Mouse (Mus musculus) frontal cortex, adult 2 months (tissue): ENCODE data around the gene Cyfip1. TPM values are rescaled to one million over a fixed set of nuclear protein-coding genes. Genes with fewer than 3 reads are reported as not detected.

ENCODE experiments used
- DNase-seq, 2 experiments: peaks; one replicate each; pipeline ENCODE4 v3.0.0; 2022; ENCODE audit warnings: low spot score in 1 of 2; ENCODE audit errors: extremely low spot score in 1 of 2
- polyA plus RNA-seq: library from polyadenylated mRNA; depleted of rRNA; stranded (reverse); fragments of >200 nt; gene quantifications from 2 replicates; pipeline ENCODE4 v1.2.3, GENCODE M21; 2012; rRNA removed

The Cyfip1 gene
- polyA plus RNA-seq, 1 experiment, result 62.3 TPM

DNA sequence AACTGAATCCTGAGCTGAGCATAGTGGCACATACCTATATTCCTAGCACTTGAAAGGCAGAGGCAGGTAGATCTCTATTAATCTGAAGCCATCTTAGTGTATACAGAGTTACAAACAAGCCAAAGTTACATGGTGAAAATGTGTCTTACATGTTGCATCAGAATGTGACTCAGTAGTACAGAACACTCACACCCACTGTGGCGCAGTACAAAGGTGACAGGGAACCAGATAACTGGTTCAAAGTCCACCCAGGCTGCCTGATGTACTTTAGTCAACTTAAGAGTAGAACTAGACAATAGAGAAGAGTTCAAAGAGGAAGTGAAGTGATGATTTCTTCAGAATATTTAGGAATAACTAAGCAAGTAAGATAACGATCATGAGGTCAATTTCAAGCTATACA is 93.5 kb downstream of the Cyfip1 start:
- no peak for DNase-seq

DNA sequence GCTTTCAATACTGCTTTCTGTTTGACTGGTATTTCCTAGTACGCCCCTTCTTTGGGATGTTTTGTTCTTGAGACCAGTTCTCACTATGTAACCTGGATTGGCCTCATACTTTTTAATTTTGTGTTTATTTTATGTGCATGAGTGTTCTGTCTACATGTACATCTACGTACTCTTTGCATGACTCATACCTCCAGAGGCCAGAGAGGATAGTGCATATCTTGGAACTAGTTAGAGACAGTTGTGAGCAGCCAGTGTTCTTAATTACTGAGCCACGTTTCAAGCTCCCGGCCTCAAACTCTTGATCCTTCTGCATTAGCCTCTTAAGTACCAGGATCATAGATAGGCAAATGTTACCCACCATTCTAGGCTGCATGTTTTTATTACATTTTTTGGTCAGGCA is 96.8 kb downstream of the Cyfip1 start:
- no peak for DNase-seq

DNA sequence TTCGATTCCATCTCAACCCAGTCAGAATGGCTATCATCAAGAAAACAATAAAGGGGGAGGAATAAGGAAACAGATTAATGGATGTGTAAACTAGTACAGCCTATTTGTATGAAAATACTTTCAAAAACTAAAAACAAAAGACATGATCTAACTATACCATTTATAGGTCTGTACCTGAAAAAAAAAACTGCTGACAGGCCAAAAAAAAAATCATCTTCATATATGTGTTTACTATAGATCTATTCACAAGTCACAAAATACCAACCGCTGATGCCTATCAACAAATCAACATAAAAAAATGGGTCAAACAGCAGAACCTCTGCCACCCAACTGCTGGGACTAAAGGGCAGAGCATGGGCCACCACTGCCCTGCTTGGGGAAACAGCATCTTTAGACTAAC is 114.5 kb downstream of the Cyfip1 start:
- DNase-seq, result no peak

DNA sequence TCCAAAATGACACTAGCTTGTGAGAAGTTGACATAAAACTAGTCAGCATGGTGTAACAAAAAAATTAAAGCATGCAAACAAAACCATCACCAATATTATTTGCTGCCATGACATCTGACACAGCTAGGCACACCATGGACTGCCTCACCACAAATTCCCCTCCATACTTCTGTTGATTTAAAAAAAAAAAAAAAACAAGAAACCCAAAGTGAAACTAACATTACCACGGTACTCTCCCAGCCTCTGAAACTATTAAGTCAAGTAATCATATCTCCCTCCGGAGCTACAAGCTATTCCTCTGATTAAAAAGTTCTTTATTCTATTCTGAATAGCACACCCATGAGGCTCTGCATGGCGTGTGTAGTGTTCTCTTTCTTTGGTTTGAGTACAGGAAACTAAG is 115.6 kb downstream of the Cyfip1 start:
- no peak for DNase-seq

DNA sequence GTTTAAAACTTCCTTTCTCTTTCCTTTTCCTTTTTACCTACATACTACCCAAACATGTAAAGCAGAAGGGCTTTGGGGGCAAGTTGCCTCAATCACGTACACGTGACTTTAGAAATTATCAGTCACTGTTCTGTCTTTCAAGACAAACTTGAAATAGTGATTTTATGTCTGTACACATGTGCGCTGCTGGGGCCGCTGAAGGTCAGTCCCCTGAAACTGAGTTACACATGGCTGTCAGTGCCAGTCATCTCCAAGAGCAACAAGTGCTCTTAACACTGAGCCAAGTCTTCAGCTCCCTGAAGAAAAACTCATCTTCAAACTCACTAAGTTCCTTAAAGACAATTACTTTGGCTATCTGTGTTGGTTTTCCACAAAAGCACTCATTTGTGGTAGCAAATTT is 116.4 kb downstream of the Cyfip1 start:
- DNase-seq, result no peak

DNA sequence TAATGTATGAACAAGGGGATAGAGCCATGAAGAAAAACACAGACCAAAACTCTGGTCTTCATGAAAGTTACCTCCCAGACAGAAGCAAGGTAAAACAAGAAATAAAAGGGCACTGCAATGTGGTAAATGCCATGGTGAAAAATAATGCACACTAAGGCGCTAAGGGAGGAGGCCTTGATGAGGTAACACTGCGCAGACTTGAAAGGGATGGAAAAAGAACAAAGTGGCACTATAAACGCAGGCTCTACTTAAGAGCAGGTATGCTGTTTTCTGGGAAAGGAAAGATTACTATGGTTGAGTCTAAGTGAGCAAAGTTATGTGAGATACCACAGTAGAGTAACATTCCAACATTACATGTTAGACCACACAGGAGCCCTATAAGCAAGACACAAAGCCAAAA is 118.3 kb downstream of the Cyfip1 start:
- no peak for DNase-seq

DNA sequence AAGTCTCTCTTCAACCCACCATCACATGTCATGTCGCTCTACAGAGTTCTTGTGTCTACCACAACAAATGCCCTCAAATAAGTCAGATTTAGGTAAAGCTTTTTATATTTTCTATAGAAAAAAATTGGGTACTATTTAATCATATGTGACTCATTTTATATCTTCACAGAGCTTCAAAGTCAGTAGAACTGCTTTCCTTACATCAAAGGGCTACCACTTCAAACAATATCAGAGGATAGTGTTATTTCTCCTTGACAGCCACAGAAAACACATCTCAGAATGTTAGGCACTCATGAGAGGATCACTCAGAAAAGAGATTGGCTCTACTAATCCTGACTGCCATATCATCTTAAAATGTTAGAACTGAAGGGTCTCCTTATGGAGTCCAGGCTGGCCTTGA is 119.0 kb downstream of the Cyfip1 start:
- DNase-seq, result no peak

DNA sequence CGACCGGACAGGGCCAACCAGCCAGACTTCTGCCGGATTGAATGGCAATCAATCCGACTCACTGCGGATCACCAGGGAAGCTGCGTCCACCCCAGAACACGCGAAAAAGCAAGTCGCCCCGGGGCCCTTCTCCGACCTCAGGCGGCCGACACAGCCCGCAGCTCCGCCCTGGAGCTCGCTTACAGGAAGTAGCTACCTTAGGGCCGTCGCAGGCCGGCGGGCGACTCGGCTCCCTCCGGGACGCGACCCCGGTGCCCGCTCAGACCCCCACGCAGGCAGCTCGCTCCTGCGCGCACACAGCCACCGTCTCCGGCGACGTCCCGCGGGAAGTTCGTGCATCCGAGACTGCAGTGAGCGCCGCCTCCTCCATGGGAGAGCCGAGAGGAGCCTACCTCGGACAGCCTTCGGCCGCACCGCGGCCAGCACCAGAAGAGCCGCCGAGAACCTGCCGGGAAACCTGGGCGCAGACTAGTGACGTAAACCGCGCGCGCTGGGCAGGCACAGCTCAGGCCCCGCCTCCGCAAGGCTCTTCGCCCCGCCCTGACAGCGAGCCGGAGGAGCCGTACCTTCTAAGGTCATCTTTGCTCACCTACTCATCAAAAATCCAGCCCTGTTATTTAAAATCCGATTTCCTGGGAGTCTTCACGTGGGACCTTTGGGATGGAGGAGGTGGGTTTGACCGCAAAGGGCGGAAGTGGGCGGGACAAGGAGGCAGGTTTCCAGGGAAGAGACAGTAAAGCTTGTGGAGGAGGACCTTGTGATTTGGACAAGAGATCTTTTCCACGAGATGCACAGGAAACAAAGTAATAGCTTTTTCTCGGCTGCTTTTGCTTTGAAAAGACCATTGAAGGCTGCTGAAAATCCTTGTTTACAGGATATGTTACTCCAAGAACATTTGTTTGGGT is 120.7 kb downstream of the Cyfip1 start, which contains the start of gene Nipa2:
Gene Nipa2, minus strand, starts transcription at position 473 of the 905 bp plus-strand sequence.
- peak; percentile 83 to 95 for DNase-seq

DNA sequence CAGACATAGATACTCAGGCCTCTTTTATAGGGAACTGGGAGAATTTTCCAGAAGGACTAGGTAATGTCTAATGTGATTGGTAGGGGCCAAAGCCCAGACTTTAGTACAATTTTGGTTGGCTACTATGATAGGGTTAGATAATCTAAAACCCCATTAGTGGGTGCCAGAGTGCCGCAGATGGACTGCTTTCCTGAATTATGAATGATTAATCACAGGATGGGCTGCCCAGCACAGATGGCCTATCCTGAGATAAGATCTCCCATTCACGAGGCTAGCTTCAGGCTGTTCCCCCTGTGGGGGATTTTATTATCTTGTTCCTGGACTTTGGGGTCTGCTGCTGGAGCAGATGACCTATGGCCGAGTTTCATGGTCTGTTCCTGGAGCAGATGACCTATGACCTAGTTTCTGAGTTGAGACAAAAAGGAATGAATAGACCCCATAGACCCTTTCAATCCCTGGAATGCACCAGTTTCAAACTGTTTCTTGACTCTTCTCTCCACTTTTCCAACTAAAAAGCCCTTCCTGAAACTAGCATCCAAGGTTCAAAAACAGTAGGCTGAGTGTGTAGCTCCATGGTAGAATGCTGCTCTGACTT is 125.4 kb downstream of the Cyfip1 start:
- no peak for DNase-seq

DNA sequence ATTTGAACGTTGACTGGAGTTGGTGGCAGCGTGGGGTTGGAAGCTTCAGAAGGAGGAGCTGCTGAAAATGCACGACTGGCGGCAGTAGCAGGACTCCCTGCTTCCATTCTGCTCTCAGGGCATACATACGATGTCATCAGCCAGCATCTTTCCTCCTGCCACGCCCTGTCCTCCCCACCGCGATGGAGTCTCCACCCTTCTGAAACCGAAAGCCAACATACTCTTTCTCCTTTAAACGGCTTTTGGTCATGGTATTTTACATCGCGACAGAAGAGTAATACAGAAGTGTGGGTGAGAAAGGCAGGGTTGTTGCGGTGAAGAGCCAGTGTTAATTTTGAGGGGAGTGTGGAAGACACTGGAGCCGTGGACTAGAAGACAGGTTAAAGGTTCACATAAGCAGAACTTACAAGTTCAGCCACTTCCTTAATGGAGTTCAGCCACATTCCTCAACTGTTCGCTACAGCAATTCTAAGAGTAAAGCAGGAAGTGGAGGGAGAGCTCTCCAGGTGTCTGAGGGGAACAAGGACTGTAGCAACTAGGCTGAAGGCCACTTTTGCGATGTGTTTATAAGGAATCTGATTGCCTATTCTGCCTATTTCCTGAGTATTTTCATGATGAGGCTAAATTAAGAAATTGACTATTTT is 126.8 kb downstream of the Cyfip1 start:
- peak in 1 of 2 experiments; percentile 56 for DNase-seq

DNA sequence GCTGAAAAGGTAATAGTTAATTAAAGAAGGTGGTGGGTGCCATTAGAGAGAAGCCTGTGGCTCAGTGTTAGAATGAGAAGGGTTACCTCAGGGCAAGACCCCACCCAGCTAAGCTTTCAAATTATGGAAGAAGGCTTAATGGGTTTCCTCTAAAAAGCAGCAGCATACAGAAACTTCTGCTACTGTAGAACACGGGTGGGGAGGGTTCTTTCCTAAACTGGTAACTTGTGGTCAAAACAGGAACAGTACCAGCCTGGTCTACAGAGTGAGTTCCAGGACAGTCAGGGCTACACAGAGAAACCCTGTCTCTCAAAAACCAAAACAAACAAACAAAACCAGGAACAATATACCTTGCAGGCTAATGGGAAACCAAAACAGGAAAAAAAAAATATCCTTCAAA is 127.9 kb downstream of the Cyfip1 start:
- DNase-seq, result no peak

DNA sequence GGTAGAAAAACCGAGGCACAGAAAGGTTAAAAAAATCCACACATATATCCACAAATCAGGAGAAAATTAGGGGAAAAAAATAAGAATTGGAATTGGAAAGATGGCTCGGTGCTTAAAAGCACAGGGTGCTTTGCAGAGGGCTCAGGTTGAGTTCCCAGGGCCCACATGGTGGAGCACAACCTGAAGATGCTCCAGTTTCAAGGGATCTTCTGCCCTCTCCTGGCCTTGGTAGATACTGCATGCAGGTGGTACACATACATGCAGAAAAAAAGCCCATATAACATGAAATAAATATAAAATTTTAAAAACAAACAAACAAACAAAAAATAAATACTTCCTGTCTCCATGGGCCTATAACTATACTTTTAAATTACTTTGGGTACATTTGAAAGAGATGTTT is 132.9 kb downstream of the Cyfip1 start:
- no peak for DNase-seq

DNA sequence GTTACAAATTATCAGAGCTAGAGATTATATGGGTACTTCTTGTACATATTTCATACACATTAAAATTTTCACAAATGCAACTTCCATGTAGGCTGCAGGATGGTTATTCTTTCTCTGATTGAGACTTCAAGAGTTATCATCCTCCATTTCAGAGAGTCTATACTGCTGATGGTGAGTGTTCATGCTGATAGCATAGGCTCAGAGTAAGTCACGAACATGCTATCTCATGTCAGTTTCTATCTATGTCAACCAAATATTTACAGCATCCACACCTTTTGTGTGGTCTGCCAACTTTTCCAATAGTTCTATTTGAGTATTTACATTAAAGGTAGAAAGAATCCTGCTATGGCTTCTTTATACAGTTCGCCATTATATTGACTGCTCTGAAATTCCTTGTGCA is 140.0 kb downstream of the Cyfip1 start:
- DNase-seq, result no peak

Other genes starting within 250 kb of the Cyfip1 start
- gene Siglech, start 73.6 kb upstream of the Cyfip1 start, polyA plus RNA-seq, result 20.5 and 33.1 TPM in 2 replicates
- 20.6 and 25.0 TPM in 2 replicates for gene Tubgcp5, start 47.6 kb upstream of the Cyfip1 start, polyA plus RNA-seq
- 24.8 and 25.8 TPM in 2 replicates for gene Nipa2, start 120.7 kb downstream of the Cyfip1 start, polyA plus RNA-seq
- gene Nipa1, start 178.2 kb downstream of the Cyfip1 start, polyA plus RNA-seq, result 23.8 and 31.2 TPM in 2 replicates
- gene Herc2, start 208.5 kb downstream of the Cyfip1 start, polyA plus RNA-seq, result 44.6 and 46.0 TPM in 2 replicates